Mouse (Mus musculus): ENCODE measurements around the gene Arhgap29. TPM values are rescaled to one million over a fixed set of nuclear protein-coding genes. Genes with fewer than 3 reads are reported as not detected.

Arhgap29 gene
- 10 to 100 TPM; 47.3 to 67.5 (median 51.3) TPM for total RNA-seq (2022)

DNA sequence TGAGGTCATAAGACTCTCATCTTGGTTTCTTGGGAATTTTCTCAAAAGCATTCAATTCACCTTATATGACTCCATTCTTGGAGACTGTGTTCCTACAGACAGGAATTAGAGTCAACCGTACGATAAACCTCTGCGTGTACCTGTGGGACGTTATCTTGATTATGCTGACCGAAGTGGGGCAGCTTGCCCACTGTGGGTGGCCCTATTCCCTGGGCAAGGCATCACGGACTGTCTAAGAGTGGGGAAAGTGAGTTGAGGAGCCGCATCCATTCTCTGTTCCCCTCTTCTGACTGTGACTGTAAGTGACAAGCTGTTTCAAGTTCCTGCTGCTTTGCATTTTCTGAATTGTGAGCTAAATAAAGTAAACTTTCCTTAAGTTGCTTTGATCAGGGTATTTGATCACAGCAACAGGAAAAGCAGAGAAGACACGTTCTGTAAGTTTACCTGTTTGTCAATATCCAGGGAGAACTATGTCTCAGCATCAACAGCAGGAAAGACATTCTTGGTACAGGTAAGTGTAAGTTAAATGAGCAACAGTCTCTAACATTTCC lies at the start of gene Arhgap29:
Gene Arhgap29 (plus strand): TSS at position 501 of the 551 bp plus-strand sequence.
- no peak for DNase-seq

DNA sequence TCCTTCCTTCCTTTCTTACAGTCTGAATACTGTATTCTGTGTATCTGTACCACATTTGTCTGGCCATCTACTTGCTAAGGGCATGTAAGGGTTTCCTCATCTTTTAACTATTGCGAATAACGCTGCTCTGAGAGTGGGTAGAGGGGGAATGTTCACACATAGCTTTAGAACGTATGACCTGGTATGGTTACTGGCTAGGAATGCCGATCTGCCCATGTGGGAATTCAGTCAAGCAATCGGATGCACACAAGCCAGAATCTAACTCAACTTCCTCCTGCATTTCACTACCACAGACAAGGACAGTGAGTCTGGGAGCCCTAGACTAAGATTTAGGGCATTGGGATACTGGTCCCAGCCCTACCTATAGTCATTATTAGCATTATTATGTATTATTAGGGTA lies 49.6 kb upstream of the Arhgap29 start:
- no peak for DNase-seq

DNA sequence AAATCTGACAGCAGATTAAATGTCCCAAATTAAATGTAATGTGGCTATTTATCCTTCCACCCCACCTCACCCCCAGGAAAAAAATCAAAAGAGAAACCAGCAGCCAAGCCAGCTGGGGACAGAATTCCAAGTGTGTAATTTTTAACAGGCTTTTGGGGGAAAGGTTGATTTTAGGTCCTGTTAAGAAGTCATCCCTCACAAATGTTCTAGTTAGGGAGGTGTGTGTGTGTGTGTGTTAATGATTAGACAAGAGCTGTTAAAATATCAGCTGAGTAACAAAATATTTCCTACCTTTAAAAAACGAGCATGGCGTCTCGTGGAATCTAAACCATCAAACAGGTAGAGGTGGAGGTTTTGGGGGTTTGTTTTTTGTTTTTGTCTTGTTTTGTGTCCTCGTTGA lies 49.1 kb upstream of the Arhgap29 start:
- DNase-seq, result no peak

DNA sequence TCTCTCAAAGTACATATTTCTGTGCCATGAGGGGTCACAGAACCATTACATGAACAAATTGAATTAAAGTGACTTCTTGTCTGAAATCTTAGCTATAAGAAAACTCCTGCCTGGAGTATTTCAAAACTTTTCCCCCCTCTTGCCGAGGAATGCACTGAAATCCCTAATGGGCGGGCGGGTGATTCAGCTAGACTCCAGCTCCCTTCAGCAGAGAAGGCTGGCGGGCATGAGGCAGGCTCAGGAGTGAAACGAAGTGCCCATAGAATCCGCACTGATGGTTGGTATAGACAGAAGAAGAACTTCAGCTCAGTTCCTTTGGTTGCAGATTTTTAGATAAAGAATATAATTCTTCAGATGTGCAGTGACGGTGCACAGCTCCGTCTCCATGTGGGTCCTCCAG lies 48.6 kb upstream of the Arhgap29 start:
- DNase-seq, result no peak

DNA sequence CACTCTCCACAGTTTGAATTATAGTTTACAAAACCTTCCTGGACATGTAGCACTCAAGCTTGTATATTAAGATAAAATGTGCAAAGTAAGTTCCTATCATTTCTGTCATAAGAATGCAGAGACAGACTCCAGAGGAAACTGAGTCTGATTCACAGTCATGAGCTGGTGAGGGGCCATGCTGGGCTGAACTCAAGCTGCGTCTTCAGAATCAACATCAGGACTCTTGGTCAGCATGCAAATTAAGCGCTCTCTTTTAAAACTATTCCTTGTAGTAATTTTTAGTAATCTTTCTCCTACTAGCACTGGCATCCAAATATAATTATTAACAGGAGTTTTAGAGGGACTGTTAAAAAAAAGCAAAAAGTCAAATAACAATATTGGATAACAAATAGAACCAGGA lies 47.9 kb upstream of the Arhgap29 start:
- DNase-seq, result no peak

DNA sequence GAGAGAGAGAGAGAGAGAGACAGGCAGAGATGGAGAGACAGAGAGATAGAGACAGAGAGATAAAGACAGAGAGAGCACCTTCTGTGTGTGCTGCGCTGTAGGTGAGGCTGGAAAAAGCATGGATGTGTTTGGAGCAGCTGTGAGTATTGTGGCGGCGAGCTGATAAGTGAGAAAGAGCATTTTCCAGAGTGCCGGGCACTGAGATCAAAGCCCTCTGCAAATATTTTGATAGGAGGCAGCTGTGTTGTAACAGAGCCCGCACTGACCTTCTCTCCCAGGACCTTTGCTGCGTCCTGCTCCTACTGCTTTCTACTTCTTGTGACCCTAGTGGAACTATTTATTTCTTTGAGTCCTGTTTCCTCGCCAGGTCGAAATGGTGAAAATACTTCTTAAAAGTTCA lies 45.7 kb upstream of the Arhgap29 start:
- DNase-seq, result no peak

DNA sequence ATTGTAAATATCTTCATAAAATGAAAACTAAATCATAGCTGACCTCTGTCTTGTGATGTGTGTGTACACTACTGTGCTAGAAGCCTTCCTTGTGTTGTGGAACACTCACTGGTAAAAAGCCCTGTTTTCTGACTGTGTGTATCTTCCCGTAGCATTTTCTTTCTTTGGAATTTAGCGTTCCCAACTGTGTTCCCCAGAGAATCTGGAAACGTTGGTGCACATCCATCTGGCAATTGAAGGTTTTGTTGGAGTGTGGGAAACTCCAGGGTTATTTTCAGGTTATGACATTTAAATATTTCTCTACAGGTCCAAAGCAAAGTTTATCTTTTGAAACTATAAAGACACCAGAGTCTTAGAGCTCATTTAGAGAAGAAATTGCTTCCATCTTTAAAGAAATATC lies 43.2 kb upstream of the Arhgap29 start:
- no peak for DNase-seq

DNA sequence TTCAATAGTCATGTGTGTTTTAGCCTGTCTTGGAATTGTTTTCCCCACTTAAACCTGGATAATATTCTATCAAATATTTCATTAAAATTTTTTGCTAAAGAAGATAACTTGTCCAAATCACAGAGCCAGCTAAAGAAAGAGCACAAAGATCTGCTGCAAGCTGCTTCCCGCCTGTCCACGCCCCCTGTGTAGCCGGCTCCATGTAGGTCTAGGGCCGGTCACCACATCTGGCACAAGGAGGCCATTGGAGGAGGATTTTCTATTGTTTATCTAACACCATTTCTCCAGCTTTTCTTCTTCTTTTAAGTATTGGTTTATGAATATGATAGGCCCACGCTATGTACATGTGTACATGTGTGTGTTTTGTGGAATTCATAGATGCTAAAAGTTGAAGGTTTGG lies 38.9 kb upstream of the Arhgap29 start:
- no peak for DNase-seq

DNA sequence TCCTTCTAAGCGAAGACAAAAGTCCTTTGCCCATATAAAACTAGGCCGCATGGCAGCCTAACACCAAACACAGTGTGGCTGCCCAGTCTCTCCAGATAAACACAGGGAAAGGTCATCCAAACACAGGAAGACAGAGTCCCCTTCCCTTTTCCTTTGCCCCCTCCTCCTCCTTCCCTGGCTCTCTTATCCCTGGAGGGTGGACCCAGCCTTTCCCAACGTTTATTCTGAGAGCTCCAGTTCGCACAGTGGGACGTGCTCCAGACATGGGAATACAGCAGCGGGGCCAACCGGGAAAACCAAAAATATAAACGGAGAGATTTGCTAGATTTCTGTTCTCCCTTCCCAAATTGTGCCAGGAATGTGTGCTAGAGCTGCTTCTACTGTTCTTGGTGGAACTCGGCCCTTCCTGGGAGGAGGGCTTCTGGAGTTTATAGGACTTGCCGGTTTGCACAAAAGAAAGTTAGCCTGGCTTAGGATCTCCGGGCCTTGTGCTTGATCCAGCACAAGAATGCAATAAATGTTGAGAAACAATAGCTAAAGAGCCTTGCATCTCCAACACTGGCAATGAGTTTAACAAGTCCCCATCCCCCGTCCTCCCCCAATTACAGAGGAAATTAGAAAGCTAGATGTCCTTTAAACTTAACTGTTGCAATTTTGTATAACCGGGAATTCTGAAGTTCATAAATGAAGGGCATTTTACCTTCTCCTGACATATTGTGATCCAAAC lies 37.7 kb upstream of the Arhgap29 start:
- peak; percentile 31 for DNase-seq

DNA sequence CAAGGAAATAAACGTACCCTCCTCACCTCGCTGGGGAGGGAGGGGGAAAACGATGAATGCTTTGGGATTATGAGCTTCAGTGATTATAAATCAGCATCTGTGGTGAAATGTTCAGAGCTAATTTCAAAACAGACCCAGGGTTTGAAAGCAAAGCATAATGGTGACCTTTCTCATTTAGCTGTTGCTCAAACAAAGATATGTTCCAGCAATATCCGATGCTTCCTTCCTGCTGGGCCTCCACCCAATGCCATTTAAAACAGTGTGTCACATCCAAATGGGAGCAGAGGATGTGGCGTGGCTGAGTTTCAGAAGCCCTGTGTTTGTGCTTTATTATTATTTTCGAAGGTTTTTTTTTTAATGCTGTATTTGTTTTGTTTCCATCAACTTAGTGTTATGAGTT lies 37.1 kb upstream of the Arhgap29 start:
- DNase-seq, result peak; percentile 56

DNA sequence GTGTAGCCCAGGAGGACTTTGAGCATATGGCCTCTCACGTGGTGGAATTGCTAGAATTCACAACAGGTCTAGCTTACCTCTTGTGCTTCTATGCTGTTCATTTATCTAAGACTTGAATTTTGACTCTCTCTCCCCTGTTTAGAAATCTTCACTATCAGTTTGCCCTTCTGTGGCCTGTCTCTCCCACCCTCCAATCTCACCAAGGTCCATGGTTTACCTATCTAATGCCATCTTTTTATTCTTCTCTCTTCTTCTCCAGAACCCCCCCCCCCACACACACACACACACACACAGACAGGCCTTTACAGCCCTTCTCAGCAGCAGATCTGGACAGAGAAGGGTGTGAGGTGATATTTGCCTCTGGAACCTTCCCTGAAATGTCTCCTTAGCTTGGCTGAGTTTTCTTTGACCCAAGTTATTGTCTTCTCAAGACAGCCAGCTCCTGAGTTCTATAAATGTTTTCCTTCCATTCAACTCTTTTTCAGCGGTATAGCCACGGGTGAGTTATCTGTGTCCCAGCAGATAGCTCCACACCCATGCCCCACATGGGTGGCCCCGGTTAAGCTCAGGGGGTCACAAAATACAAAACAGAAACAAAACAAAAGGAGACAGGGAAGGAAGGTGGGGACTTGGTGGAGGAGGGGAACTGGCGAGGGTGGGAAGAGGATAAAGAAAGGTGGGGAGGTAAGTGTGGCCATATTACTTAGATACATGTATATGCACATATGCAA lies 35.4 kb upstream of the Arhgap29 start:
- DNase-seq, result no peak

DNA sequence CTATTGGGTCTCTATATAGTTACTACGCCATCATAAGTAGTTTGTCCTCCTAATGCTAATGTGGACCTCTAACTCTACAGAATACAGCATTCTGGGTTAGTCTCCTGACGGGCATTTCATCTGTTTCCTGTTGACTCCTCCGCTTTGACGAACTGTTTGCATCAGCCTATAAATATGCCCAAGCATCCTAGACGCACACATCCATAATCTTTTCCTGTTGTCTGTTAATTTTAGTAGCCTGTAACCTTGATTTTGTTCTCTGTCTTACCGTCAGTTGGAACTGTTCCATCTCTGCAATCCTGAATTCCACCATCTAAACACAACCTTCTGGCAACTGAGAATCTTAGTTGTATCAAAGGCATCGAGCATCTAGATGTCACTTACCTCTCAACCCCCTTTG lies 34.7 kb upstream of the Arhgap29 start:
- DNase-seq, result no peak

DNA sequence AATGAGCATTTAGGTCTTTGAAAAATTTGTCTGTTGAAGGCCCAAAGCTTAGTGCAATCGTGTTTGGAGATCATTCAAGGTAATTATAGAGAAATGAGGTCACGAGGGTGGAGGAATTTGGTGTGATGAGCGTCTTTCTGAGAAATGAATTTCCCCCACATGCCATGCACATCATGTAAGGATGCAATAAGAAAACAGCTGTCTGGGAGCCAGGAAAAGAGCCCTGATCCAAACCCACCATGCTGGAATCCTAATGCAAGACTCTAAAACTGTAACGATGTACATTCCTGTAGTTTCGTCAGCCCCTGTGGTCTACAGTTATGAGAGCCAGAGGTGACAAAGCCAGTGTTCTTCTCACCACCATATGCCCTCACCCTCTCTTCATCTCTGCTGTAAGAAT lies 32.4 kb upstream of the Arhgap29 start:
- DNase-seq, result no peak

DNA sequence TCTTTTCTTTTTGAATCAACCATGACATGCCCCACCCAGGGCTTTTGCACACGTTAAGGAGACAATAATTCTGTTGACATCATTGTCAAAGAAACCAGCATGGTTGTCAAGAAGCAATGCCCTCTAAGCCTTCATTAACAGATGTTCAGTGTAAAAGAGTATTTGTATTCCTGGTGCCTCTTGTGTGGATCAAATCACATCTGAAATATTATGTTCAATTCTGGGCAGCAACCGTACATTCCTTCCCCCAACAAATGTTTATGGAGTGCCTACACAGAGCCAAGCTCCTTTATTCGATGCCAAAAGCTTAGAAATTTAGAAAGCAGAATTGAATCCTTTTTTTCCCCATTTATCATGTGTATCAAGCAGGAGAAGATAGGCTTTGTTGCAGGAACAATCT lies 31.6 kb upstream of the Arhgap29 start:
- DNase-seq, result no peak

DNA sequence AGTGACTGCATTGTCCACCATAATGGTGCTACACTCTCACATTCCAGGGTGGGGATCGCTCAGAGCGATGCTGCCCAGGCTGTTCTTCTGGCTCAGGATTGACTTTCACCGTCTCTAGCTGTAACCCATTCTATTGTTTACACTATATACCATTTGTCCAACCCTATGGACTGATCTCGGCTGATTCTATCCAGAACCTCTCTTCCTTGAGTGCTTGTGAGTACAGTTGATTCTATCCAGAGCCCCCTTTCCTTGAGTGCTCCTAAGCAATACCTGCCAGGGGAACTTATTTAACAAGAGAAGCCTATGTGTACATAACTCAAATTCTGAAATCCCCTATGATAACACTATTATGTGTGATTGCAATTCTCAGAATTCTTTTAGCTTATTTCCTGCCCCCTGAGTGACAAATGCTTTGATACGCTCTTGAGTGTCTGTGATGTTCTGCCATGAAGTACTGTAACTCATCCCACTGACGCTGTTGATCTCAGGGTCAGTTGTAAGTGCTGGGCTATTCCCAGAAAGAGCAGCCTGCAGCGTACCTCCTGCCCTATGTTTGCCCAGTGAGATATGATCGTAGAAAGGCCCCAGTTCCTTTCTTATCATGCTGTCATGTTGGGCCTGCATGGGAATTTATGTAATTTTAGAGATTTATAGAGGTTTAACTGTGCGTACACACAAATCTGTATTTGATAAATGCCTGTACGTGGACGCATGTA lies 27.4 kb upstream of the Arhgap29 start:
- peak; percentile 48 for DNase-seq

DNA sequence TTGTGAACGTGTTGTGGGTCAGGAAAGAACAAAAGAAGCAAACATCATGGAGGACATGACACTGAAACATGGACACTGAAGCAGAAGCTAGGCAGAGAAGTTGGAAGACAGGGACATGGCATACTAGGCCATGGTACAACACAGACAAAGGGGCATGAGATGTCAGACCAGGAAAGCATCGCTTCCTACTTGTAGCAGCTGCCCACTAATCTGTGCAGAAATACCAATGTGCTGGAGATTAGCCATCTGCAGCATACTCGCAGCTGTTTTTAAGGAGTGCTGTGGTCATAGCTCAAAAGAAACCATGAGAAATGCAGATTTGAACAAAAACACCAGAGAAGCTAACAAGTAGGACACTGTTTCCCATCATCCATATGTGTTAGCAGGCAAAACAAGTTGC lies 24.7 kb upstream of the Arhgap29 start:
- no peak for DNase-seq

DNA sequence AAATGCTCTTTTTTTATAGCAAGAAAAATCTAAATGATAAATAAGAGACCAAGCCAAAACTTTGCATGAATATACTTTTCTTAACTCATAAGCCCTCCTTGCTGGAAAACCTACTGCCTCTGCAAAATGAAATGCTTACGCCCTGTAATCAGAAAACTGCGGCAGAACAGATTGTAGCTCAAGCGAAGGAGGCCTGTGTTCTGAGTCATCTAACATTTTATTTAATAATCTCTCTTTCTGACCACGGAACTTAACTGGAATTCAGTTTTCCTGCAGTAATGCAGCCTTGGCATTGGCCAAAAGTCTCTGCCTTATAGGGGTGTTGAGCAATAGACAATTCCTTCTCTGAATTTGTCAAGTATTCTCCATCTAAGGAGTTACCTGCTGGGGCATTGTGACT lies 19.5 kb upstream of the Arhgap29 start:
- DNase-seq, result no peak

DNA sequence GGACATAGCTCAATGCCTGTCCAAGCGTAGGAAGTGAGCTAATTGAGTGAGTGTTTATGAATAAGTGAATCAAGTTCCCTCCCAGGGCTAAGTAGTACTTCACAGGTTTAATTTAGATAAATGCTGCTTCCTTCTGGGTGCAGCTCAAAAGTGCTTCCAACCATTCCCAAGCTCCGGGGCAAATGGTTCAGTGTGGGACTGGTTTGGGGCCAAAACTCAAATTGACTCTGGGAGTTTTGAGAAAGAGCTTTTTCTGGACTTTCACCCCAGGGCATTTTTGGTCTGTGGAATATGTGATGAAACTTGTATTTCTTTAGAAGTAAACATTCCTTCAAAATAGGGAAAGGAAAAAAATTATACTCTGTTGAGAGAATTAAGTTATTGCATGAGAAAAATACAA lies 16.1 kb upstream of the Arhgap29 start:
- no peak for DNase-seq

DNA sequence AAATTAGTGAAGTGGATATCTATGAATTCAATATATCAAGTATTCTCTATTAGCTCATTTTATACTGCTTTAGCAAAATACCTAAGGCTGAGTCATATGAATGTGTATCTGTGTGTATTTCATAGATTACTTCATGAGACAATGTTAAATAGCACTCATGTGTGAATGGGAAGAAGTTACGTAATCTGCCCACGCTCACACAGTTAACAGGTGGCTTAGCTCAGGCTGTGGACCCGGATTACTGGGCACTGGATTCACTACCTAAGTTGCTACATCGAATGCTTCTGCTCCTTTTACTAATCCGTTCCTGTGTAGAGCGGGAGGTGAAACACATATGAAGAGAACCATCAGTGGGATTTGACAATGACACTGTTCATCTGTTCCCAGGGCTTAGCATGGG lies 15.3 kb upstream of the Arhgap29 start:
- no peak for DNase-seq

DNA sequence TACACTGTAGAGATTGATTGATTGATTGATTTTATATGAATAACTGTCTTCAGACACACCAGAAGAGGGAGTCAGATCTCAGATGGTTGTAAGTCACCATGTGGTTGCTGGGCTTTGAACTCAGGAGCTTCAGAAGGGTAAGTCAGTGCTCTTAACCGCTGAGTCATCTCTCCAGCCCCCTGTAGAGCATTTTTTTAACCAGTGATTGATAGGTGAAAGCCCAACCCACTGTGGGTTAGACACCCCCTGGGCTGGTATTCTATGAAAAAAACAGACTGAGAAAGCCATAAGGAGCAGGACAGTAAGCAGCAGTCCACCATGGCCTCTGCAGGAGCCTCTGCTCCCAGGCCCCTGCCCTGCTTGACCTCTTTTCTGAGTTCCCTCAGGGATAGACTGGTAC lies 12.7 kb upstream of the Arhgap29 start:
- no peak for DNase-seq

DNA sequence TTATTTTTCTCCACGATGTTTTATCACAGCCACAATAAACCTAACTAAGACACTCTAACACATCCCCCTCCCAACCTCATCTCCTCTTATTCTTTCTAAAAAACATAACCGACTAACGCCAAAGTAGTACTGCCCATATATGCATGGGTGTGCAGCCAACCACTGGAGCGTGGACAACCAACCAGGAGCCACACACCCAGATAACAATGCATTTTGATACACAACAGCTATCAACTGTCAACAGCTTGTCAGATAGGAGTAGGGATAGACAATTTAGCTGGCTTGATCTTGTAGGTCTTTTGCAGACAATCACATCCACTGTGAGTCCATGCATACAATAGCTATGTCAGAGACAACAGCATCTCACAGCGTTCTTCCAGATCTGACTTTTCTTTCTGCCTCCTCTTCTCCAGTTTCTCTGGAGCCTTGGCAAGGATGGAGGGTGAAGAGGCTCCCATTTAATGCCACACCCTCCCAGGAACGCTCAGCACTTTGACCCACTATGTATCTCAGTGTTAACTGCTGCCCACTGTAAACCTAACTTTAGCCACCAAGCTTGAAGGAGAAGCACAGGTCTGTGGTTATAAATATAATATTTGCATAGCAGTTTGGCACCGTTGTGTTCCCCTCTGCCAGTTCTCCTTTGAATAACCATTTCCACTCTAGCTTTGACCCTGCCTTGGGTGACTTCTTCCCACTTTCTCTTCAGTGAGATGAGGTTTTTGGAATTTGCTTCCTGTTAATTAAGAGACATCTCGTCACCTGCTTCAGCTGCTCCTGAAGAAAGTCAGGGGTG lies 12.0 kb upstream of the Arhgap29 start:
- no peak for DNase-seq

DNA sequence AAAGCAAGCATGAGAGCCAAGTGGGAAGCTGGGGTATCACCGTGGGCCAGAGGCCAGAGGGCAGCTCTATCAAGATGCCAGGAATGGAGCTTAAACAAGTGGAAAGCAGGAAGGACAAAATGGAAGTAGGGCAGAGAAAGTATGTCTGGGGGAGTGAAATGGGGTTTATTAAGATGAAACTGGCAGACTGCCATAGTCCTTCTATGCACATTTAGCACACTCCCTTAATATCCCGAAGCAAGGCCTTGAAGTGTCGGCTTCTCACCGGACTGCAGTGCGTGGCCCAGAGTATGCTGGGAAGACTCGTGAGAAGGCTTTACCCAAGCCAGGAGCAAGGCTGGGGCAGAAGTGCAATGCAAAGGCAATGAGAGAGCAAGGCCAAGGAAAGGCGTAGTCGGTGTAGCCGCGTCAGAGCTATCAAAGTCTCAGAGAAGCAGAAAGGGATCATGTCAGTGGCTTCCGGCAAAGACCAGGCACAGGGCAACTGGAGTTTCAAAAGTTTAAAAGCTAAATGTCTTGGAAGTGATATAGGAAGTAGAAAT lies 11.1 kb upstream of the Arhgap29 start:
- DNase-seq, result no peak

Data from adrenal gland, adult 8-10 months (tissue).